Mouse (Mus musculus) cerebellum, adult (tissue): Measurements from ENCODE around the gene Camkk1.

Experiments
- ATAC-seq: cut with Nextera tagmentation; 2 replicates; pipeline ENCODE4 v1.9.2; 2017; ENCODE audit warnings: mild to moderate bottlenecking, moderate library complexity, mixed read lengths; ENCODE audit not compliant: insufficient number of reproducible peaks, low FRiP score, low TSS enrichment

The Camkk1 gene

DNA sequence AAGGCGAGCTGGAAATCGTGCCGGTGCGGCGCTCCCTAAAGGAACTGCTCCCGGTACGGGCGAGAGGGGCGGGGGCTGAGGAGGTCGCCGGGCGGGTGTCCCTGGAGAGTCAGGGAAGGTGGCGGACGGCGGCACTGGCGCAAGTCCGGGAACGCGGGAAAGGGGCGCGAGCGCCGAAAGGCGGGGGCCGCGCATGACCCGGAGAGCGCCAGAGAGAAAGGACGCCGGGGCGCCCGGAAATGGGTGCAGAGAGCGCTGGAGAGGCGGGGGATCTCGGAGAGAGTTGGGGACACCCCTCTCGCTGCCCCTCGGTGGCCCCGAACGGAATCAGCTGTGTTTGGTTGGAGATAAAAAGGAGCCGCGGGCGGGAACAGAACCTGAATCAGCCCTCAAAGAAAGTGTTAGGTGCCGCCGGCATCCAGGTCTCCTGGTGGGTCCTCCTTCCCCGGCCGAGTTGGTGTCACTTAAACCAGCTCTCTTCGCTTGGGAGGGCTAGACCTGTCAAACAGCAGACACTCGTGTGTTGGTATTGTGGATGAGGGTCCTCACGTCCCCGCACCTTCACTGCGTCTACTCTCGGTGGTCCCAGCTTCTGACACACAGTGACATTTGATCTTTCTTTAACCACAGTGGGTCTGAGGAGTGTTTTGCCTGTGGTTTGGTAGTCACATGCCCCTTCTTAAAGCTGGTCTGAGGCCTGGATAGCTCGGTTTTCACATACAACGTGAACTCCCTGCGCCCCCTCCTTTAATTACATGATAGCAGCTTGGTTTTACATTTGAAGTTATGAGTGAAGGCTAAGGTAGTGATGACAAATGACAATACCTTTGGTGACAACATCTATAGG, 29.4 kb downstream of the Camkk1 start:
- ATAC-seq = peak; percentile 6; the same call in 1 of the 2 replicates

DNA sequence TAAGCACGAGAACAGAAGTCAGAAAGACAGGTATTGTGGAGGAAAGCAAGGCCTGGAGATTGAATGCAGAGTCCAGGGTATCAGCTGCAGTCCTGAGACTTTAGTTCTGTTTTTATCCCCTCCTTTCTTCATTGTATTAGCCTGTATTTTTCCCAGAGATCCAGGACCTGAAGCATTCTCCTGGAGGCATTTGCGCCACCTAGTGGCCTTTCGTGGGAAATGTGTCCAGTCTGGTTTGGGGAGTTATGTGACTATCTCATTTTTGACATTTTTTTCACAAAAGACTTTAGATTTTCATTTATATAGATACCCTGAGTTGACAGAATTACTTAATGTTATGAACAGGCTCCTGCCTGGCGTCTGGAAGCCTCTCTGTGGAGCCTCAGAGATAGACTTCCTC, 30.5 kb downstream of the Camkk1 start:
- no peak for ATAC-seq

DNA sequence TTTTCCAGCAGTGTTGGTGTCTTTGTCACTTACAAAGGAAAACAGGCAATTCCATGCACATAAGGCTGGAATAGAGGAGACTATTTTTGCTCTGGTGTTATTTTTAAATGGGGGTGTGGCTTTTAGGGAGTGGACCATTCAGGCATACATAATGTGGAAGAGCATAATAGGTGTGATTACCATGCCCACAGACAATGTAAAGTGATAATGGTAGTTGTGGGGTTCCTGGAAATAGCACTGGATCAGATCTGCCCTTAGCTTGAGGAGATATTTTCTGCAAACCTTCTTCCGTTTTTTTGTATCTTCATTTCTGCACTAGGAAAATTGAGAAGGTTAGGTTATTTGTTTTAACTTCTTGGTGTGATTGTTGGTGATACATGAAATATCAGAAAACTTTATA, 34.0 kb downstream of the Camkk1 start:
- ATAC-seq = no peak

DNA sequence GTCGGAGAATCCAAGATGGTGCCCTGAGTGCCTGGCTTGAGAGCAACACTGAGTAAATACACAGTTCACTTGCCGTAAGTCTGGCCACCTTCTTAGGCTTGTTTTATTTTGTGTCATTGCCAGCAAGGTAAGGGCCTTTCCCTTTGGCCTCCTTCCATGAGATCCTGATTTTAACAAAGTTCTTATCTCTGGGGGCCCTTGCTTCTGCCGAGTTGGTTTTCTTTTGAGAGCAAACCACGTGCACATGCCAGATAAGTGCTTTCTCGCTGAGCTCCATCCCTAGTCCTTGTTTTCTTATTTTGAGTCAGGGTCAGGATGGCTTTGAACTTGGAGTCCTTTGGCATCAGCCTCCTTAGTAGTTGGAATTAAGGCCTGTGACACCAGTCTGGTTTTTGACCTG, 38.9 kb downstream of the Camkk1 start:
- no peak for ATAC-seq

DNA sequence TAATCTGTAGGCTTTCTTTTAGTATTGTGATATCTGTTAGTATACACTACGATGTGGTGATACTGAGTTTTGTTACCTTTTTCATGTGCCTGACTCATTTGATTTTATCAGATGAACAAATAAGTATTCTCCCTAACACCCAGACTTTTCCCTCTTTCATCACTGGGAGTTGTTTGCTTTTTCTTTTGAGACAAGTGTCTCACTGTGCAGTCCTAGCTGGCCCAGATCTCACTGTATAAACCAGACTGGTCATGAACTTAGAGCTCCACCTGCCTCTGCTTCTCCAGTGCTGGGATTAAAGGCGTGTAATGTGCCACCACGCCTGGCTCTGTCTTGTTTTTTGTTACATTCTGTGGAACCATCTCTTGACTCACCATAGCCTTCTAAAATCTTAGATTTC, 40.8 kb downstream of the Camkk1 start:
- no peak for ATAC-seq

DNA sequence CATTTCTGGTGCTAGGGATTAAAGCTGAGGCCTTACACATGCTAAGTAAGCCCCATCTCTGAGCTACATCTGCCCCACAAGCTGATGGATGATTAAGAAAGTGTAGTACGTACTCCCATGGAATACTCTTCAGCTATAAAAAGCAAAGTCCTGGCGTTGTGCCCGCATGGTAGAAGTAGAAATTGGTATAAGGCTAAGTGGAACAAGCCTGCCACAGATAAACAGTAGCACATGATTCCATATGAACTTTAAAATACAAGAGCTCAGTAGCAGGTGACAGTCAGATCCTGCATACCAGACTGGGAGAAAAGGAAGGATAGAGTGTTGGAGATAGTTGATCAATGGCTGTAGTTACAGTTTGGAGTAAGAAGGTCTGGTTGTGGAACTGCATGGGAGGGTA, 42.6 kb downstream of the Camkk1 start:
- no peak for ATAC-seq

DNA sequence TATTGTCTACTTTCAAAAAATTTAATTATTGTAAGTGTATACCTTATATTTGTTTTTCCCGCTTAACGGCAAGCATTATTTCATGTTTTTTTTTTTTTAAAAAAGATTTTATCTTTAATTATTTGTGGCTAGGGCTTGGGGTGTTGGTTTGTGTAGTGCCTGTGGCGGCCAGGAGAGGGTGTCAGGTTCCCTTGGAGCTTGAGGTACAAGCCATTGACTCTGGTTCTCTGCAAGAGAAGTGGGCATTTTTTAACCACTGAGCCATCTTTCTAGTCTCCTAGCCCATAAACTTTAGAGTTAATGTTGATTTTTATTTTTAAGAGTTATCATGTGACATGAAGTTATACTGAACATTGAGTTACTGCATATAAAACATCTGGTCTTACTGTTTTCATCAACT, 53.0 kb downstream of the Camkk1 start:
- ATAC-seq = no peak

DNA sequence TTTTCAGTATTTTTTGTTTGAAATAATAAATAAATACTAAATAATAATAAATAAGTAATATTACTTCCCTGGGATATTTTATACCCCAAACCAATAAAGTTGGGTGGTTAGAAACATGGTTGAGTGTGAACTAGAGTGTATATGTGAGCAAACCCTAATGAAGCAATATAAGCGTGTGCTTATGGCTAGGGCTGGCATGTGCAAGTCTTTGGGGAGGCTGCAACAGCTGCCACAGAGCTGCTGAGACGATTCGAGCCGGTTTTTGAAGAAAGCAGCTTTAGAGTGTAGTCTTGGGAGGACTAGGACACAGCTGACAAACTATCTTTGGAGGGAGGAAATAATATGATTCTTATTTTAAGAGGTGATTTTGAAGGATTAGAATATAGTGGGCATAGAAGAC, 57.5 kb downstream of the Camkk1 start:
- no peak for ATAC-seq

DNA sequence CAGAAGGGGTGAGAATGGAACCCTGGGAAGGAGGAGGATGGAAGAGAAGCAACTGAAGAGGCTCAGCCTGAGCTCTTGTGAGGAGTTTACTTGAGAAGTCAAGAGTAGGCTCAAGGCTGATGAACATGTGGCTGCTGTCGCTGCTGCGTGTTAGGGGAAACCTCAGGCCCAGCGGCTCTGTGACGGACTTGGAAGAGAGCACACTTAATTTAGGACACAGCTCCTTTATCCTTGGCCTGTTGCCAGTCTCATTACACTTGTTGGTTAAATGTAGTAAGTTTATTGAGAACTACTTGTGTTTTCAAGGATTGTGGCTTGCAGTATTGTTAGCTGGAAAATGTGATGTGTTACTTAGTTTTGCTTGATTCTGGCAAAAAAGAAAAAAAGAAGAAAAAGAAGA, 57.9 kb downstream of the Camkk1 start:
- no peak for ATAC-seq

DNA sequence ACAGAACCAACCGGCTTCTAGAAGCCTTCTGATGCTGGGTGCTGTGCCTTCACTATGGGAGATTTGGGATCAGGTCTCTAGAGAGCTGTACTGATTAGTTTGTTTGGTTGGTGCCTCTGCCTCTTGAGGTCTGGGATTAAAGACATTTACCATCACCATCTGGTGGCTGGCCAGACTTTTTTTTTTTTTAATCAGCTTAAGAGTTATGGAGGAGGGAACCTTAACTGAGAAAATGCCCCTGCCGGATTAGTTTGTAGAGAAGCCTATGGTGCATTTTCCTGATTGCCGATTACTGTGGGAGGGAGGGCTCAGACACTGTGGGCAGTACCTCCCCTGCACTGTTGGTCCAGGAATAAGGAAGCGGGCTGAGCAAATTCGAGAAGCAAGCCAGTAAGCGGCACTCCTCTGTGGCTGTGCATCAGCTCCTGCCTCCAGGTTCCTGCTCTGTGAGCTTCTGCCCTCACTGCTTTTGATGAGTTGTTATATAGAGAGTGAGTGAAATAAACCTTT, 58.5 kb downstream of the Camkk1 start:
- ATAC-seq = no peak

DNA sequence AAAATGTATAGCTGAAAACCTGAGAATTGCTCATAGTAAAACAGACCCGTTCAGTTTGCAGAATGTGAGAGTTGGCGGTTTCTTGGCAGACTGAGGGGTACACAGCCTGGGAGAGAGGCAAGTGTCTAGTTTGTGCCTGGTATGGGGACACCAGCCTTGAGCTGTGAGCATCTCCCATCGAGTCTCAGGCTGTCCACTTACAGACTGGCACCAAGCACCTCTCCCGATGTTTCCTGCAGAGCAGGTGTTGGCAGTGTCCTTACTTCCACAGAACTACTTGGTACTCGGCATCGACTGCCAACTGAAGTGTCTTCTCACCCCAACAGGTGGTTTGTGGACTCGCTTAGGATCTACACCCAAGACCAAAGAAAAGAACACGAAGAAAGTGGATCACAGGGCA, 59.8 kb downstream of the Camkk1 start:
- ATAC-seq = no peak

DNA sequence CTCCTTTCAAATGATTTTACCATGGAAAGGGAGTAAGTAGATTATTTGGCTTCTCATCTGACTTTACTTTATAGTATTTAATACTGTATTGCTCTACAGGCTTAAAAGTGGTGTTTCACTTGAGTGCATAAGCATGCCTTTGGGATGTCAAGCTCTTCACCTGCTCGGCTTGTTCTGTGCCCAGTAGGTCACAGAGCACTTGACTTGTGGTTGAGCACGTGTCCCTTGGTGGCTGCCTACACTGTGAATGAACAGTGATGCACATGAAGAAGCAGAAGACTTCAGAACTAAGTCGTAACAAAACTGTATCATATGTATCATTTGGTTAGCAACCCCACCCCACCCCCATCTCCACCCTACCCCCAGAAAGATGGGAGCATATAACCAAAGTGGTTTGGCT, 61.5 kb downstream of the Camkk1 start:
- ATAC-seq = no peak

DNA sequence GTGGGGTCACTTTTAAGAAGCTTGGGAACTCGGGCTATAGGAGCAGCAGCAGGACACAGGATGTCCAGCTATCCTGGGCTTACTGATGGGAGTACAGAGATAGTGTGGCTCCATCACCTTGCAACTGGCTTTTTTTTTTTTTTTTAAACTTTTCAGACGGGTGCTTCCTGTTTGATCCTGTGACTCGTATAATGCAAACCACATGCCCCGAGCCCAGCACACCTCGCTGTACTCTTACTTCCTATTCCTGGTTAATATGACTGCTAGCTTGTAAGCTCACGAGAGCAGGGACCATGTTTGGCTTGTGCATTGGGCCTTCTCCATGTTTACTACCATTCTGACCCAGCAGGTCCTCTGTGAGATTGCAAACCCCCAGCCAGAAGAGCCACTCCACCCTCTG, 65.5 kb downstream of the Camkk1 start:
- no peak for ATAC-seq

DNA sequence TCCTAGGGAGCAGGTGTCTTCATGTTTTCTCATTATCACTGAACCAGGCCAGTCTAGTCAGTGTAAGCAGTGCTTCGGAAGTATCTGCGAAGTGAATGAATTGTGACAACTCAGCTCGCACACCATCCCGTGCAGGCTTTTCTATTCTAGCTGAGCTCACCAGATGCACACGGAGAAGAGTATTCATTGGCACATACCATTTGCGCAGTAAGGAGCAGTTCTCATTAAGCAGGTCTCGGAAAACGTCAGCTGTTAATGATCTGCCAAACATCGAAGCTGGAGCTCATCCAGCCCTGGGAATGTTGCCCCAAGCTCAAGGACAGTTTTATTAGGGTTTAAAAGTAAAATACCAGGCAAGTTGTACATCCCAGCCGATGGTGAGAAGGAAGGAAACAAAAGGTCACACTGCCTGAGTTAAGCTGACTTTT, 66.0 kb downstream of the Camkk1 start:
- ATAC-seq = no peak

DNA sequence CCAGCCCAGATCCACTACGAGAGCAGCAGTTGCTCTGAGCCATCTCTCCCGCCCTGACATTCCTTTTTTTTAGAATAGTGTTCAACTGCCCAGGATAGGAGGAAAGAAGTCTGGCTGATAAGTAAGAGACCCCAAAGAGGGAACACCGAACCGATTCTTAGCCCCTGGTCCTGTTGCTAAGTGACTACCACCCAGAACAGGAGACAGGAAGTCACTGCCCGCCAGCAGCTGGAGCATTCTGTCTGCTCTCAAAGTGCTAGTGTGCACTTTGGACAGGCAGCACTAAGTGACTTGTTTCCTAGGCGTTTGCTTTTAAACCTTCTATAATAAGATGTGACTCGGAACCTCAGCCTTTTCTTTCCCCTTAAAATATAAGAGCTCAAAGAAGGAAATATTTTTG, 66.6 kb downstream of the Camkk1 start:
- no peak for ATAC-seq

DNA sequence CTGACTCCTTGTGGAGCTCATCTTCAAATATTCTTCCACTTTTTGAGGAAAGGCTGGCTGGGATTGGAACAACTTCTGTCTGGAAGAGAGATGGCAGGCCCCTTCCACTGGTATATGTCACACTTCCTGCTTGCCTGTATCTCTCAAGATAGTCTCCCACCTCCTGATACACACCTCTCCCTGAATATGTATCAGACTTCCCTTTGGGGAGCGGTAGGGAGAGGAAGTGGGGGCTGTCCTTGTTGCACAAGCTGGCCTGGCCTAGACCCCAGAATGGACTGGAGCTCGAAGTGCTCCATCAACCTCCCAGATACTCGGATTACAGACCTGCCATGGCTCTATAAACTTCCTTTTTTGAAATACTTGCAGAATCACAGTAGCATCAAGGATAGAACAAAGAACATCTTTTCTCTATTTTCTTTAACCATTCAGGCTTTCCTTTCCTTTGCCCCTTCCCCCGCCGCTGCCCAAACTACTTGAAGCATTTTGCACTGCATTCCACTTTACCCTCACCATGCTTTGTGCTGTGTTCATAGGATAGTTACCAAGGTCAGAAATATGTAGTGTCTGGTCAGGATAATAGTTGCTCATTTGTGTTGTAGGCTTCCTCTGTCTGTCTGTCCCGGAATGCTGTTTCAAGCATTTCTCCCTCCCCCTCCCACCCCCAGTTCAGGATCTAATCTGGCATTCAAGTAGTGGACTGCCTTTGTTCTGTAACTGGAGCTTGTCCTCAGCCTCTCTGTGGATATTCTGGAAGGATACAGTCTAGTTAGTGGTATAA, 69.1 kb downstream of the Camkk1 start:
- ATAC-seq = no peak

DNA sequence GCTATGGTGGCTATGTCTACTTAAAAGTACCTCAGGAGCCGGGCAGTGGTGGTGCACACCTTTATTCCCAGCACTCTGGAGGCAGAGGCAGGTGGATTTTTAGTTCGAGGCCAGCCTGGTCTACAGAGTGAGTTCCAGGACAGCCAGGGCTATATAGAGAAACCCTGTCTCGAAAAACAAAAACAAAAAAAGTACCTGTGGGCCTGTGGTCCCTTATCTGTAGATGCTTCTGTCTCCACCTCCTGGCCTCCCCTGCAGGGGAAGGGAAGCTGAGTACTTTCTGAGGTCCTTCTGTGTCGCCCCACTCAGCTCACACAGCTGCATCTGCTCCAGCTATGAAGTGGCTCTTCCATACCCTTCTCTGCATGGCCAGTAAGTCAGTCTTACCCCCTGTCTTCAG, 71.5 kb downstream of the Camkk1 start, which contains the start of gene Itgae:
Gene Itgae, plus strand, starts transcription at position 301 of the 400 bp plus-strand sequence.
- no peak for ATAC-seq

DNA sequence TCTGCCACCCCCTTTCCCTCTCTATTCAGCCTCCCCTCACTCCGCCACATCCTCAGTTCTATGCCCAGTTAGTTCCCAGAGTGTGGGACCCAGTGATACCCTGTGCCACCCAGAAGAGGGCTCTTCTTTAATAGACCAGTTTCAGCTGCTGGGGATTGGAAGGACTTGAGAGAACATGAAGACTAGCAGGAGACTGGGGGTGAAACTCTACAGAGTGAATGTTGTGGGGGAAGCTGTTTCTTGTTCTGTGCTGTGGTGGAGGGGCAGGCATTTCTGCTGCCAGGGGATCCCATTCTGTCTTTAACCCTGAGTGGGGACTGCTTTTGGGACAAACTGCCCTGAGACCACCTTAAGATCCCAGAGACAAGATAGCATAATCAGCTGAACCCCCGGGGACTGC, 72.0 kb downstream of the Camkk1 start:
- no peak for ATAC-seq
